Mouse (Mus musculus): ENCODE measurements at regions not wholly inside any gene's neighbourhood (a gene's known extent, or its start where the extent isn't known, plus 50 kb on each side); places are given as distances from the start of the nearest gene placed in this dataset.

DNA sequence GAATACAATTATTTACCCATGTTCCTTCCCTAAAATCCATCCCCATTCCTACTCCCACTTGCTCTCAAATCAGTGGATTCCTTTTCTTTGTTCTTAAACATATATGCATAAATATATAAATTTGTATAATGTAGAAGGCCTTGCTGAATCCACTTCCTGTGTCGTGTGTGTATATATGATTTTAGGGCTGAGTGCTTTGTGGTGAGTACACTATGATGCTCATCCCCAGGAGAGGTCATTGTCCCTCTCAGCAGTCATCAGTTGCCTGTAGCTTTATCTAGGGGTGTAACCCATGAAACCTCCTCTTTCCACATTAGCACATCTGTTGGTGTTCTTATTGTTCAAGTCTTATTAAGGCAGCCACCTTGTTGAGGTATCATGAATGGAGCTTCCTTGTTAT, 143.6 kb upstream of the Itga4 start:
- no peak for TF ChIP-seq CTCF (IDR thresholded peaks at IDR 0.05; ENCODE audit: extremely low read depth, insufficient read length, insufficient replicate concordance, low read depth, low read length)
- no peak for TF ChIP-seq POLR2A (IDR thresholded peaks at IDR 0.05; ENCODE audit: low read depth, low read length)

All from small intestine, adult 2 months (tissue).